ENCODE assay signal across 20 mouse cellular contexts in genomic region chr4:57722296-57722695, GRCm38 (mm10). TPM values are rescaled to one million over a fixed set of nuclear protein-coding genes. Genes with fewer than 3 reads are reported as not detected.
A peak's percentile ranks its signal among the peaks of the same experiment; 100 is the strongest.
DNase-seq lines count a peak whose midpoint lies in the region; TF ChIP-seq lines count a peak whose summit lies in the region.
"Had no signal": no experiment of that assay in that cellular context is flagged by ENCODE, and none has a peak within 500 bp of the region (broad histone marks: within the 10 kb centered on the region; RNA-seq: fewer than 3 reads in every experiment).

No protein-coding gene starts in this region.

- no peak overlapping the region for H3K4me3 ChIP-seq in layer of hippocampus, adult 2 months
- H3K4me3 ChIP-seq: embryonic facial prominence, embryonic 10.5 days; embryonic facial prominence, embryonic 12.5 days; forebrain, embryonic 13.5 days had no signal

- peak; percentile 50 for DNase-seq in heart, adult 11 months
- no peak for DNase-seq in heart, postnatal 25 days (ENCODE audit: low spot score)
- DNase-seq in kidney, adult 9 months, result peak; percentile 70
- no peak for DNase-seq in kidney, adult 11 months
- peak; percentile 8 to 68 for DNase-seq in kidney, postnatal 25 days
- DNase-seq in kidney, adult 18-20 months, result no peak
- DNase-seq in layer of hippocampus, adult 2 months (ENCODE audit: low spot score in 2 of 2), result no peak
- DNase-seq in layer of hippocampus, adult 18-20 months (ENCODE audit: low spot score in 2 of 2), result no peak
- DNase-seq: adrenal gland, adult 8-10 months; adrenal gland, postnatal 14 days; adrenal gland, postnatal 36 days; B cell, adult 2 months; cerebellum, adult 11-12 months; cerebellum, adult 2 months; cerebellum, adult 9-10 months; cerebellum, postnatal 10 days; cerebellum, postnatal 25 days had no signal

- intact Hi-C loops in heart, postnatal 25 days (cut with DNase I), result no loop called here

- H3K27ac ChIP-seq in layer of hippocampus, adult 2 months, result peak overlapping the region; percentile 84; the same call in 1 of the 2 replicates
- H3K27ac ChIP-seq: embryonic facial prominence, embryonic 10.5 days; embryonic facial prominence, embryonic 12.5 days; forebrain, embryonic 13.5 days had no signal

- TF ChIP-seq CTCF in layer of hippocampus, adult 2 months (conservative IDR thresholded peaks at IDR 0.05), result no peak

RNA-seq across cellular contexts. Expression of gene Akap2, which starts 4.8 kb away (rescaled TPM):
- 10 to 100 TPM; 84.4 to 96.1 TPM for total RNA-seq in heart, postnatal 25 days (2021)
- total RNA-seq in layer of hippocampus, adult 2 months (2021), result 10 to 100 TPM; 46.8 to 52.0 TPM
- total RNA-seq in layer of hippocampus, adult 18-20 months (2021), result 10 to 100 TPM; 52.0 to 53.2 TPM

Comparison
In these comparisons a context has a peak if more than half of its experiments do, and no peak if none do; other contexts are left out.
1. DNase-seq: peak in heart, adult 11 months (single experiment), kidney, adult 9 months (single experiment) and kidney, postnatal 25 days (2 of 2); none in heart, postnatal 25 days (single experiment), kidney, adult 11 months (single experiment), kidney, adult 18-20 months (single experiment), layer of hippocampus, adult 2 months (0 of 2) and layer of hippocampus, adult 18-20 months (0 of 2).